Comparison of ENCODE assay signal across 24 mouse cellular contexts in genomic region chr17:32317708-32318107, GRCm38 (mm10). TPM values are rescaled to one million over a fixed set of nuclear protein-coding genes. Genes with fewer than 3 reads are reported as not detected.
DNase-seq lines count a peak whose midpoint lies in the region; ATAC-seq and TF ChIP-seq lines count a peak whose summit lies in the region.
"Had no signal": no experiment of that assay in that cellular context is flagged by ENCODE, and none has a peak within 500 bp of the region (broad histone marks: within the 10 kb centered on the region; RNA-seq: fewer than 3 reads in every experiment).

No protein-coding gene starts in this region.

- no peak for DNase-seq in hindbrain, postnatal 0 days (ENCODE audit: low spot score)
- no peak for DNase-seq in hindbrain, embryonic 10.5 days (ENCODE audit: low spot score)
- DNase-seq in liver, embryonic 13.5 days, result no peak
- no peak for DNase-seq in liver, postnatal 0 days
- no peak for DNase-seq in midbrain, postnatal 0 days (ENCODE audit: low spot score)
- no peak for DNase-seq in midbrain, embryonic 10.5 days (ENCODE audit: low spot score)
- DNase-seq: adrenal gland, postnatal 14 days; cerebellum, adult 11-12 months; cerebellum, adult 9-10 months; cerebellum, postnatal 25 days; gastrocnemius, adult 2 months; gastrocnemius, postnatal 36 days; heart, adult 18-20 months; heart, postnatal 14 days had no signal

- no peak overlapping the region for H3K4me3 ChIP-seq in hindbrain, postnatal 0 days (ENCODE audit: low read length)
- no peak overlapping the region for H3K4me3 ChIP-seq in hindbrain, embryonic 10.5 days
- H3K4me3 ChIP-seq in liver, embryonic 13.5 days (replicated peaks), result no peak overlapping the region
- no peak overlapping the region for H3K4me3 ChIP-seq in liver, postnatal 0 days (ENCODE audit: low read depth, low read length)
- H3K4me3 ChIP-seq in midbrain, postnatal 0 days (ENCODE audit: low read depth, low read length), result no peak overlapping the region
- H3K4me3 ChIP-seq in midbrain, embryonic 10.5 days, result no peak overlapping the region
- H3K4me3 ChIP-seq: embryonic facial prominence, embryonic 15.5 days; erythroblast, embryonic 14.5 days; forebrain, embryonic 10.5 days; gastrocnemius, adult 2 months; heart, embryonic 15.5 days had no signal

- peak; percentile 14; the same call in 1 of the 2 replicates for TF ChIP-seq CTCF in hindbrain, postnatal 0 days (IDR thresholded peaks at IDR 0.05; ENCODE audit: low read depth)
- TF ChIP-seq CTCF in liver, postnatal 0 days (IDR thresholded peaks at IDR 0.05; ENCODE audit: low read depth), result no peak
- TF ChIP-seq CTCF in midbrain, postnatal 0 days (IDR thresholded peaks at IDR 0.05), result peak; percentile 31; the same call in 1 of the 2 replicates

- H3K9me3 ChIP-seq in hindbrain, postnatal 0 days (ENCODE audit: low read length), result no peaks in the 10 kb centered on the region
- no peaks in the 10 kb centered on the region for H3K9me3 ChIP-seq in hindbrain, embryonic 10.5 days
- H3K9me3 ChIP-seq in liver, embryonic 13.5 days (replicated peaks), result no peaks in the 10 kb centered on the region
- no peaks in the 10 kb centered on the region for H3K9me3 ChIP-seq in liver, postnatal 0 days (ENCODE audit: low read length)
- H3K9me3 ChIP-seq in midbrain, postnatal 0 days (ENCODE audit: low read length), result no peaks in the 10 kb centered on the region
- H3K9me3 ChIP-seq in midbrain, embryonic 10.5 days (replicated peaks), result no peaks in the 10 kb centered on the region
- H3K9me3 ChIP-seq: embryonic facial prominence, embryonic 15.5 days; forebrain, embryonic 10.5 days; heart, embryonic 15.5 days had no signal

- no peak for TF ChIP-seq EP300 in liver, postnatal 0 days (IDR thresholded peaks at IDR 0.05; ENCODE audit: low read depth)

- H3K4me2 ChIP-seq in hindbrain, postnatal 0 days (ENCODE audit: low read depth, low read length), result no peak overlapping the region
- H3K4me2 ChIP-seq in liver, embryonic 13.5 days, result no peak overlapping the region
- no peak overlapping the region for H3K4me2 ChIP-seq in liver, postnatal 0 days (ENCODE audit: low read depth, low read length)
- no peak overlapping the region for H3K4me2 ChIP-seq in midbrain, postnatal 0 days (ENCODE audit: low read depth, low read length, poor library complexity, severe bottlenecking)
- H3K4me2 ChIP-seq: embryonic facial prominence, embryonic 15.5 days; heart, embryonic 11.5 days; heart, embryonic 15.5 days; hindbrain, embryonic 14.5 days had no signal

- no peaks in the 10 kb centered on the region; the same call in 1 of the 2 replicates for H3K4me1 ChIP-seq in hindbrain, postnatal 0 days (ENCODE audit: insufficient read depth, low read length)
- peaks cover 27% of the 10 kb centered on the region for H3K4me1 ChIP-seq in hindbrain, embryonic 10.5 days (replicated peaks)
- peaks cover 48% of the 10 kb centered on the region for H3K4me1 ChIP-seq in liver, embryonic 13.5 days (replicated peaks)
- H3K4me1 ChIP-seq in liver, postnatal 0 days (ENCODE audit: insufficient read depth), result peaks cover 18% of the 10 kb centered on the region; the same call in 1 of the 2 replicates
- H3K4me1 ChIP-seq in midbrain, postnatal 0 days (ENCODE audit: insufficient read depth, low read length), result peaks cover 3% of the 10 kb centered on the region; the same call in 1 of the 2 replicates
- peaks cover 31% of the 10 kb centered on the region for H3K4me1 ChIP-seq in midbrain, embryonic 10.5 days

- no peak overlapping the region for H3K27ac ChIP-seq in hindbrain, postnatal 0 days
- H3K27ac ChIP-seq in hindbrain, embryonic 10.5 days, result no peak overlapping the region
- no peak overlapping the region for H3K27ac ChIP-seq in liver, embryonic 13.5 days
- no peak overlapping the region for H3K27ac ChIP-seq in liver, postnatal 0 days (ENCODE audit: low read depth)
- H3K27ac ChIP-seq in midbrain, postnatal 0 days (ENCODE audit: low read depth, low read length), result no peak overlapping the region
- no peak overlapping the region for H3K27ac ChIP-seq in midbrain, embryonic 10.5 days (replicated peaks)
- H3K27ac ChIP-seq: embryonic facial prominence, embryonic 15.5 days; forebrain, embryonic 10.5 days; gastrocnemius, adult 2 months; heart, embryonic 15.5 days; hindbrain, embryonic 14.5 days had no signal

- H3K9ac ChIP-seq in hindbrain, postnatal 0 days (replicated peaks; ENCODE audit: low read length), result no peak overlapping the region
- peak overlapping the region; percentile 33; the same call in 1 of the 2 replicates for H3K9ac ChIP-seq in liver, embryonic 13.5 days
- no peak overlapping the region for H3K9ac ChIP-seq in liver, postnatal 0 days (replicated peaks)
- no peak overlapping the region for H3K9ac ChIP-seq in midbrain, postnatal 0 days (replicated peaks; ENCODE audit: low read length, poor library complexity, severe bottlenecking)
- H3K9ac ChIP-seq: embryonic facial prominence, embryonic 15.5 days; heart, embryonic 15.5 days; hindbrain, embryonic 14.5 days had no signal

- H3K36me3 ChIP-seq in hindbrain, postnatal 0 days (ENCODE audit: insufficient read depth, low read length), result peaks cover 50% of the 10 kb centered on the region
- H3K36me3 ChIP-seq in hindbrain, embryonic 10.5 days, result peaks cover 60% of the 10 kb centered on the region
- H3K36me3 ChIP-seq in liver, embryonic 13.5 days, result peaks cover 60% of the 10 kb centered on the region
- peaks cover 50% of the 10 kb centered on the region for H3K36me3 ChIP-seq in liver, postnatal 0 days (replicated peaks; ENCODE audit: insufficient read depth, low read length)
- peaks cover 50% of the 10 kb centered on the region for H3K36me3 ChIP-seq in midbrain, postnatal 0 days (ENCODE audit: insufficient read depth, low read length)
- peaks cover 65% of the 10 kb centered on the region for H3K36me3 ChIP-seq in midbrain, embryonic 10.5 days

- H3K27me3 ChIP-seq in hindbrain, postnatal 0 days (ENCODE audit: insufficient read depth, low read length), result no peaks in the 10 kb centered on the region
- H3K27me3 ChIP-seq in hindbrain, embryonic 10.5 days (ENCODE audit: insufficient read depth, poor library complexity, severe bottlenecking), result no peaks in the 10 kb centered on the region
- no peaks in the 10 kb centered on the region for H3K27me3 ChIP-seq in liver, embryonic 13.5 days
- H3K27me3 ChIP-seq in liver, postnatal 0 days (ENCODE audit: insufficient read depth, low read length), result no peaks in the 10 kb centered on the region
- H3K27me3 ChIP-seq in midbrain, postnatal 0 days (ENCODE audit: insufficient read depth, low read length), result no peaks in the 10 kb centered on the region
- no peaks in the 10 kb centered on the region for H3K27me3 ChIP-seq in midbrain, embryonic 10.5 days (ENCODE audit: low read depth, poor library complexity, severe bottlenecking)
- H3K27me3 ChIP-seq: CH12.LX; embryonic facial prominence, embryonic 15.5 days; heart, embryonic 15.5 days; Patski had no signal

- 84% methylated on average over 3 of the region's 3 CpGs for WGBS in hindbrain, postnatal 0 days
- 95% methylated on average over 3 of the region's 3 CpGs for WGBS in hindbrain, embryonic 10.5 days
- 79% methylated on average over 3 of the region's 3 CpGs for WGBS in liver, embryonic 13.5 days (ENCODE audit: insufficient replicate concordance)
- WGBS in liver, postnatal 0 days (ENCODE audit: insufficient replicate concordance), result 84% methylated on average over 3 of the region's 3 CpGs
- WGBS in midbrain, postnatal 0 days, result 86% methylated on average over 3 of the region's 3 CpGs
- WGBS in midbrain, embryonic 10.5 days, result 93% methylated on average over 3 of the region's 3 CpGs

- ATAC-seq in hindbrain, postnatal 0 days, result no peak
- ATAC-seq in liver, embryonic 13.5 days (ENCODE audit: low read depth), result no peak
- no peak for ATAC-seq in liver, postnatal 0 days
- no peak for ATAC-seq in midbrain, postnatal 0 days (ENCODE audit: low FRiP score)
- ATAC-seq: activated CD4-positive, CD25-positive, alpha-beta regulatory T cell, adult 4 months; forebrain, embryonic 14.5 days; Patski had no signal

RNA-seq across cellular contexts. Expression of gene Akap8, which starts 3.3 kb away (rescaled TPM):
- 94.4 and 108 TPM in 2 replicates for total RNA-seq in hindbrain, postnatal 0 days (2014; rRNA removed)
- polyA plus RNA-seq in hindbrain, postnatal 0 days (2015; fragmentation: Nextera tagmentation; extraction: Ambion mirVana), result 66.4 and 75.2 TPM in 2 replicates
- polyA plus RNA-seq in hindbrain, embryonic 10.5 days (2016; fragmentation: Nextera tagmentation; extraction: Ambion mirVana), result 114 and 133 TPM in 2 replicates
- polyA plus RNA-seq in liver, embryonic 13.5 days (2015; fragmentation: Nextera tagmentation; extraction: Ambion mirVana), result 40.5 and 47.9 TPM in 2 replicates
- 14.5 and 17.3 TPM in 2 replicates for polyA plus RNA-seq in liver, postnatal 0 days (2015; fragmentation: Nextera tagmentation; extraction: Ambion mirVana)
- total RNA-seq in midbrain, postnatal 0 days (2014; rRNA removed), result 96.5 and 131 TPM in 2 replicates
- polyA plus RNA-seq in midbrain, postnatal 0 days (2015; fragmentation: Nextera tagmentation; extraction: Ambion mirVana), result 66.8 and 81.1 TPM in 2 replicates
- polyA plus RNA-seq in midbrain, embryonic 10.5 days (2016; fragmentation: Nextera tagmentation; extraction: Ambion mirVana), result 130 and 140 TPM in 2 replicates

RNA-seq across cellular contexts. Expression of gene Akap8l, which starts 32.7 kb away (rescaled TPM):
- 73.6 and 76.3 TPM in 2 replicates for total RNA-seq in hindbrain, postnatal 0 days (2014; rRNA removed)
- 95.7 and 103 TPM in 2 replicates for polyA plus RNA-seq in hindbrain, postnatal 0 days (2015; fragmentation: Nextera tagmentation; extraction: Ambion mirVana)
- polyA plus RNA-seq in hindbrain, embryonic 10.5 days (2016; fragmentation: Nextera tagmentation; extraction: Ambion mirVana), result 101 and 112 TPM in 2 replicates
- polyA plus RNA-seq in liver, embryonic 13.5 days (2015; fragmentation: Nextera tagmentation; extraction: Ambion mirVana), result 35.4 and 36.9 TPM in 2 replicates
- polyA plus RNA-seq in liver, postnatal 0 days (2015; fragmentation: Nextera tagmentation; extraction: Ambion mirVana), result 21.5 and 23.8 TPM in 2 replicates
- 69.9 and 83.6 TPM in 2 replicates for total RNA-seq in midbrain, postnatal 0 days (2014; rRNA removed)
- polyA plus RNA-seq in midbrain, postnatal 0 days (2015; fragmentation: Nextera tagmentation; extraction: Ambion mirVana), result 113 and 117 TPM in 2 replicates
- 90.2 and 106 TPM in 2 replicates for polyA plus RNA-seq in midbrain, embryonic 10.5 days (2016; fragmentation: Nextera tagmentation; extraction: Ambion mirVana)

RNA-seq across cellular contexts. Expression of gene Brd4, which starts 33.2 kb away (rescaled TPM):
- total RNA-seq in hindbrain, postnatal 0 days (2014; rRNA removed), result 34.3 and 46.5 TPM in 2 replicates
- polyA plus RNA-seq in hindbrain, postnatal 0 days (2015; fragmentation: Nextera tagmentation; extraction: Ambion mirVana), result 60.8 and 73.8 TPM in 2 replicates
- 113 and 134 TPM in 2 replicates for polyA plus RNA-seq in hindbrain, embryonic 10.5 days (2016; fragmentation: Nextera tagmentation; extraction: Ambion mirVana)
- polyA plus RNA-seq in liver, embryonic 13.5 days (2015; fragmentation: Nextera tagmentation; extraction: Ambion mirVana), result 28.3 and 37.2 TPM in 2 replicates
- polyA plus RNA-seq in liver, postnatal 0 days (2015; fragmentation: Nextera tagmentation; extraction: Ambion mirVana), result 20.2 and 20.7 TPM in 2 replicates
- 49.2 and 49.7 TPM in 2 replicates for total RNA-seq in midbrain, postnatal 0 days (2014; rRNA removed)
- 68.0 and 81.6 TPM in 2 replicates for polyA plus RNA-seq in midbrain, postnatal 0 days (2015; fragmentation: Nextera tagmentation; extraction: Ambion mirVana)
- 110 and 112 TPM in 2 replicates for polyA plus RNA-seq in midbrain, embryonic 10.5 days (2016; fragmentation: Nextera tagmentation; extraction: Ambion mirVana)
